Mouse (Mus musculus) lung, adult 2 months (tissue): ENCODE data around the gene Adam12.

Experiments used
- CTCF ChIP-seq: fragments of 200-500 bp; IDR thresholded peaks from 2 replicates; pipeline ENCODE4 v1.5.1; 2011; ENCODE audit warnings: mild to moderate bottlenecking, low read length, control low read depth; ENCODE audit not compliant: insufficient read depth
- POLR2A ChIP-seq: fragments of 200-500 bp; IDR thresholded peaks from 2 replicates; pipeline ENCODE4 v1.6.1; 2011; ENCODE audit warnings: low read depth, mild to moderate bottlenecking, control low read depth, low read length, borderline replicate concordance; ENCODE audit errors: extremely low read depth

- TF ChIP-seq CTCF = no peak
- no peak for TF ChIP-seq POLR2A
These were observed 160.6 kb downstream of the Adam12 start for GRCm38 (mm10) chr7:134071153-134071885.
